Mouse (Mus musculus) left cerebral cortex, adult 2 months (tissue): ENCODE measurements around the gene Slc10a3. TPM values are rescaled to one million over a fixed set of nuclear protein-coding genes. Genes with fewer than 3 reads are reported as not detected.

ENCODE experiments used
- DNase-seq, 2 experiments: peaks; one replicate each; pipeline ENCODE4 v3.0.0; 2021 to 2022; ENCODE audit warnings: low spot score in 2 of 2, mixed read lengths in 1 of 2; ENCODE audit errors: extremely low spot score in 1 of 2
- H3K27ac ChIP-seq: fragments of 200-600 bp; 2 replicates; pipeline ENCODE4 v1.8.1; 2022
- H3K4me3 ChIP-seq: fragments of 200-600 bp; 2 replicates; pipeline ENCODE4 v1.8.1; 2022
- CTCF ChIP-seq: fragments of 200-600 bp; IDR thresholded peaks from 2 replicates; pipeline ENCODE4 v1.8.1; 2022; ENCODE audit warnings: antibody characterized with exemption, mild to moderate bottlenecking, moderate library complexity
- intact Hi-C: fragments of 180-260 bp; cut with DNase I; formaldehyde crosslinking; loops from one replicate; pipeline ENCODE4 v1.15.1; 2025
- total RNA-seq, 2 experiments: library from RNA; stranded (reverse); gene quantifications; 2 replicates each; pipeline ENCODE4 v1.2.3; 2021

The Slc10a3 gene
- total RNA-seq, 2 experiments from 2014 or later: 3.1 to 3.9 TPM

GRCm38 (mm10) chrX:74353467-74353770 is 19.7 kb downstream of the Slc10a3 start, which contains the start of gene Lage3:
Gene Lage3 (minus strand): TSS chrX:74353618.
- DNase-seq: peak; percentile 77 to 79
- TF ChIP-seq CTCF: no peak
- peak within 1 kb of the TSS; percentile 56 for H3K27ac ChIP-seq
- intact Hi-C loops: no loop called here
- peak within 1 kb of the TSS; percentile 45 for H3K4me3 ChIP-seq

GRCm38 (mm10) chrX:74352645-74353466 is 20.3 kb downstream of the Slc10a3 start:
- Histone ChIP-seq H3K4me3 (peak overlapping the region; percentile 45), H3K27ac (peak overlapping the region; percentile 56)
- intact Hi-C loops: no loop called here
- no peak for TF ChIP-seq CTCF
- no peak for DNase-seq

GRCm38 (mm10) chrX:74330166-74330930 is 42.8 kb downstream of the Slc10a3 start:
- Histone ChIP-seq H3K27ac (no peak overlapping the region), H3K4me3 (no peak overlapping the region)
- intact Hi-C loops: no loop called here
- DNase-seq: no peak
- no peak for TF ChIP-seq CTCF

GRCm38 (mm10) chrX:74329215-74329671 is 43.9 kb downstream of the Slc10a3 start:
- no peak for DNase-seq
- H3K4me3 ChIP-seq: peak overlapping the region; percentile 58
- H3K27ac ChIP-seq: peak overlapping the region; percentile 89
- intact Hi-C loops: loop anchor here (2.0 kb wide), 1 partner anchor 20 kb away; no protein-coding TSS in a partner anchor
- TF ChIP-seq CTCF: no peak

- TF ChIP-seq CTCF: no peak
- peak; percentile 33 to 50 for DNase-seq
- Histone ChIP-seq H3K27ac (peak within 1 kb of the TSS; percentile 89), H3K4me3 (peak within 1 kb of the TSS; percentile 58)
- intact Hi-C loops: loop anchor here (2.0 kb wide), 1 partner anchor 20 kb away; no protein-coding TSS in a partner anchor
Observed at GRCm38 (mm10) chrX:74328725-74329161, 44.4 kb downstream of the Slc10a3 start, which contains the start of gene Plxna3. Gene Plxna3 (plus strand): TSS chrX:74329066.

Other genes with a start within 250 kb of the Slc10a3 start
- gene Opn1mw, start 245.9 kb downstream of the Slc10a3 start, total RNA-seq: 1 to 10 TPM in 1 of 2 experiments, under 1 TPM in 1; 0.66 to 1.6 TPM
- 10 to 100 TPM; 85.0 to 89.3 TPM for gene Mecp2, start 238.0 kb downstream of the Slc10a3 start, total RNA-seq
- gene Tex28, start 205.5 kb downstream of the Slc10a3 start, total RNA-seq: not detected
- not detected for gene Tktl1, start 196.1 kb downstream of the Slc10a3 start, total RNA-seq
- 10 to 100 TPM; 66.7 to 68.9 TPM for gene Flna, start 123.5 kb downstream of the Slc10a3 start, total RNA-seq
- gene Emd, start 118.7 kb downstream of the Slc10a3 start, total RNA-seq: 10 to 100 TPM; 36.0 to 37.7 TPM
- 100 to 1,000 TPM; 151 to 163 TPM for gene Rpl10, start 102.5 kb downstream of the Slc10a3 start, total RNA-seq
- gene Taz, start 91.4 kb downstream of the Slc10a3 start, total RNA-seq: 10 to 100 TPM; 60.9 to 64.9 TPM
- 1 to 10 TPM; 2.2 to 2.9 TPM for gene Dnase1l1, start 91.0 kb downstream of the Slc10a3 start, total RNA-seq
- 100 to 1,000 TPM; 320 to 341 TPM for gene Atp6ap1, start 76.3 kb downstream of the Slc10a3 start, total RNA-seq
- gene Gdi1, start 68.4 kb downstream of the Slc10a3 start, total RNA-seq: 100 to 1,000 TPM; 596 to 607 TPM
- 10 to 100 TPM; 25.7 to 31.7 TPM for gene Fam50a, start 60.3 kb downstream of the Slc10a3 start, total RNA-seq
- 10 to 100 TPM; 27.1 to 30.2 TPM for gene Plxna3, start 44.3 kb downstream of the Slc10a3 start, total RNA-seq
- gene Lage3, start 19.7 kb downstream of the Slc10a3 start, total RNA-seq: 10 to 100 TPM; 22.3 to 23.5 TPM
- 10 to 100 TPM; 65.7 to 71.5 TPM for gene Ubl4a, start 131 bp downstream of the Slc10a3 start, total RNA-seq
- gene Fam3a, start 19.9 kb upstream of the Slc10a3 start, total RNA-seq: 10 to 100 TPM; 15.7 to 20.9 TPM
- gene Ikbkg, start 19.9 kb upstream of the Slc10a3 start, total RNA-seq: 10 to 100 TPM; 44.8 to 47.6 TPM
- 10 to 100 TPM; 28.2 to 28.4 TPM for gene G6pdx, start 55.8 kb upstream of the Slc10a3 start, total RNA-seq
- gene Gm6880, start 108.0 kb upstream of the Slc10a3 start, total RNA-seq: not detected
- not detected for gene Olfr1326-ps1, start 201.5 kb upstream of the Slc10a3 start, total RNA-seq
- not detected for gene Olfr1325, start 219.3 kb upstream of the Slc10a3 start, total RNA-seq